Mouse (Mus musculus) kidney, adult 2 months (tissue): Measurements from ENCODE around the gene Klhdc10. TPM values are rescaled to one million over a fixed set of nuclear protein-coding genes. Genes with fewer than 3 reads are reported as not detected.
A peak's percentile ranks its signal among the peaks of the same experiment; 100 is the strongest.

Source experiments
- DNase-seq: peaks from one replicate; pipeline ENCODE4 v3.0.0; 2021
- H3K27ac ChIP-seq: fragments of 200-500 bp; 2 replicates; pipeline ENCODE4 v1.5.1; 2012; ENCODE audit warnings: low read depth, low read length, control low read depth, inconsistent platforms; ENCODE audit not compliant: insufficient read depth
- H3K27me3 ChIP-seq: fragments of 200-500 bp; replicated peaks from 2 replicates; pipeline ENCODE4 v1.6.1; 2012; ENCODE audit warnings: mild to moderate bottlenecking, moderate library complexity, low read length, inconsistent platforms; ENCODE audit not compliant: control insufficient read depth, insufficient read depth
- H3K36me3 ChIP-seq: fragments of 200-500 bp; 2 replicates; pipeline ENCODE4 v1.6.1; 2012; ENCODE audit warnings: mild to moderate bottlenecking, moderate library complexity, low read length, inconsistent platforms; ENCODE audit not compliant: control insufficient read depth, insufficient read depth
- H3K4me1 ChIP-seq: fragments of 200-500 bp; 2 replicates; pipeline ENCODE4 v1.6.1; 2011; ENCODE audit warnings: low read length; ENCODE audit not compliant: control insufficient read depth, insufficient read depth
- H3K4me3 ChIP-seq: fragments of 200-500 bp; 2 replicates; pipeline ENCODE4 v1.5.1; 2011; ENCODE audit warnings: mild to moderate bottlenecking, low read depth, low read length, control low read depth; ENCODE audit not compliant: insufficient read depth
- CTCF ChIP-seq: fragments of 200-500 bp; conservative IDR thresholded peaks from 2 replicates; pipeline ENCODE4 v1.5.1; 2011; ENCODE audit warnings: low read depth, mild to moderate bottlenecking, control low read depth, low read length, moderate library complexity, mixed read lengths; ENCODE audit not compliant: insufficient read depth, insufficient read length
- POLR2A ChIP-seq: fragments of 200-500 bp; IDR thresholded peaks from one replicate; pipeline ENCODE4 v1.6.1; 2011; ENCODE audit warnings: low read depth, low read length, control low read depth
- WGBS: fragments of 180-500 bp; shearing (Covaris S2); methylation state at CpG from one replicate; pipeline ENCODE4 v1.1.7; 2018; 5-methylcytosine and 5-hydroxymethylcytosine counted together
- polyA plus RNA-seq: library from polyadenylated mRNA; depleted of rRNA; stranded (reverse); fragments of >200 nt; gene quantifications from 2 replicates; pipeline ENCODE4 v1.2.3, GENCODE M21; 2012

Gene Klhdc10
- polyA plus RNA-seq, 1 experiment = 42.7 TPM

- TF ChIP-seq CTCF (no peak), POLR2A (no peak)
- Histone ChIP-seq H3K4me3 (peak overlapping the region; percentile 89), H3K27me3 (no peaks in the 10 kb centered on the region), H3K36me3 (no peaks in the 10 kb centered on the region), H3K27ac (peak overlapping the region; percentile 80), H3K4me1 (peaks cover 2% of the 10 kb centered on the region; the same call in 1 of the 2 replicates)
- under 1% methylated on average over 29 of the region's 29 CpGs for WGBS
- no peak for DNase-seq
Measured at GRCm38 (mm10) chr6:30402091-30402491, 423 bp downstream of the Klhdc10 start.

- WGBS = 13% methylated on average over 4 of the region's 4 CpGs
- Histone ChIP-seq H3K27ac (no peak overlapping the region), H3K27me3 (no peaks in the 10 kb centered on the region), H3K4me1 (peaks cover 2% of the 10 kb centered on the region; the same call in 1 of the 2 replicates), H3K36me3 (no peaks in the 10 kb centered on the region), H3K4me3 (no peak overlapping the region)
- TF ChIP-seq CTCF = peak; percentile 94
- TF ChIP-seq POLR2A = no peak
- DNase-seq = peak; percentile 87
Measured at GRCm38 (mm10) chr6:30403465-30403864, 1.8 kb downstream of the Klhdc10 start.

- H3K27me3 ChIP-seq = no peaks in the 10 kb centered on the region
- no peak overlapping the region for H3K4me3 ChIP-seq
- H3K4me1 ChIP-seq = peaks cover 2% of the 10 kb centered on the region; the same call in 1 of the 2 replicates
- TF ChIP-seq POLR2A (no peak), CTCF (no peak)
- no peaks in the 10 kb centered on the region for H3K36me3 ChIP-seq
- H3K27ac ChIP-seq = no peak overlapping the region
- 47% methylated on average over 5 of the region's 5 CpGs for WGBS
- no peak for DNase-seq
Measured at GRCm38 (mm10) chr6:30404671-30405070, 3.0 kb downstream of the Klhdc10 start.

- WGBS = 90% methylated on average over 4 of the region's 4 CpGs
- H3K4me1 ChIP-seq = peaks cover 2% of the 10 kb centered on the region; the same call in 1 of the 2 replicates
- no peak overlapping the region for H3K4me3 ChIP-seq
- no peak overlapping the region for H3K27ac ChIP-seq
- no peaks in the 10 kb centered on the region for H3K36me3 ChIP-seq
- no peak for DNase-seq
- TF ChIP-seq CTCF = no peak
- TF ChIP-seq POLR2A = no peak
- no peaks in the 10 kb centered on the region for H3K27me3 ChIP-seq
Measured at GRCm38 (mm10) chr6:30408276-30408675, 6.6 kb downstream of the Klhdc10 start.

GRCm38 (mm10) chr6:30409399-30410093 lies 7.9 kb downstream of the Klhdc10 start:
- 75% methylated on average over 7 of the region's 7 CpGs for WGBS
- no peaks in the 10 kb centered on the region; the same call in 1 of the 2 replicates for H3K4me1 ChIP-seq
- no peak overlapping the region for H3K4me3 ChIP-seq
- no peaks in the 10 kb centered on the region for H3K36me3 ChIP-seq
- H3K27ac ChIP-seq = no peak overlapping the region
- TF ChIP-seq POLR2A = no peak
- TF ChIP-seq CTCF = no peak
- no peaks in the 10 kb centered on the region for H3K27me3 ChIP-seq
- no peak for DNase-seq

GRCm38 (mm10) chr6:30411311-30411710 lies 9.6 kb downstream of the Klhdc10 start:
- H3K27me3 ChIP-seq = no peaks in the 10 kb centered on the region
- no peak overlapping the region for H3K27ac ChIP-seq
- TF ChIP-seq POLR2A (no peak), CTCF (no peak)
- no peak overlapping the region for H3K4me3 ChIP-seq
- no peaks in the 10 kb centered on the region for H3K4me1 ChIP-seq
- DNase-seq = no peak
- WGBS = 64% methylated on average over 4 of the region's 4 CpGs
- H3K36me3 ChIP-seq = no peaks in the 10 kb centered on the region

- no peaks in the 10 kb centered on the region for H3K27me3 ChIP-seq
- no peak overlapping the region for H3K27ac ChIP-seq
- no peaks in the 10 kb centered on the region for H3K4me1 ChIP-seq
- no peak overlapping the region for H3K4me3 ChIP-seq
- TF ChIP-seq POLR2A = no peak
- TF ChIP-seq CTCF = no peak
- no peak for DNase-seq
- 90% methylated on average over 2 of the region's 2 CpGs for WGBS
- no peaks in the 10 kb centered on the region for H3K36me3 ChIP-seq
Measured at GRCm38 (mm10) chr6:30416126-30416525, 14.5 kb downstream of the Klhdc10 start.
